Mouse (Mus musculus): ENCODE measurements around the gene Ccnt1.
"Not testable (repeated sequence)": the region's sequence is repeated elsewhere in the genome, so short reads cannot be mapped to it uniquely, and the experiment has no call there.

Gene Ccnt1

DNA sequence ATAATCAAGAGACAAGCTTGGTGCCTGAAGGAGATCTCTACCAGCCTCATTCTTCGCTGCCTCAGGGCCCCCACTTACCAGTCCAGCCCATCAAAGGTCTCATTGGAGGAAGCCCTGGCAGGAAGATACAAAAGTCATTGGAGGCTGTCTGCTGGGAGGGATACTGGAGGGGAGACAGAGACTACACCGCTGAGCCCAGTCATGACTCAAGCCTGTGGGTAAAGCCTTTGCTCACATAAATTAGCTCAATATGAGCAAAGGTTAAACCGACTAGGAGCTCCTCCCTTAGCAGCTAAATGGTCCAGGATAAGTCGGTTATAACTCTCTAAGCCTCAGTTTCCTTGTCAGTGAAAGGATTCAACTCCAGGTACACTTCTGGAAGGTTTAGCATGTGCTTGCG, 24.3 kb upstream of the Ccnt1 start:
- no peak for DNase-seq

DNA sequence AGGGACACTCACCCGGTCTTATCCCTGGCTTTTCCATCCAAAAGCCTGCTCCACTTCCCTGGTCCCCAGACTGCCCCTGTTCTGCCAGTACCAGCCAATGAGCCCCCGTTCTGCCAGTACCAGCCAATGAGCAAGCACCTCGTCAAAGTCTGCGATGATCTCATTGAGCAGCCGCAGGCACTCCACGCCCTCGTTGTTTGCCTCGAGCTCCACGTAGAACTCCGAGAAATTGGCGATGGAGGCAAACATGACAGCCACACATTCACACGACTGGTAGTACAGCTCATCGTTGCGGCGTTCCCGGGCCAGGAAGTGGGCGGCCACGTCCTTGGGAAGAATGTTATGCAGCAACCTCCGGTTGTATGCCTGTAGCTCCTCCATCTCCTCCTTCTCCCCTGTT, 23.5 kb upstream of the Ccnt1 start:
- DNase-seq: no peak

DNA sequence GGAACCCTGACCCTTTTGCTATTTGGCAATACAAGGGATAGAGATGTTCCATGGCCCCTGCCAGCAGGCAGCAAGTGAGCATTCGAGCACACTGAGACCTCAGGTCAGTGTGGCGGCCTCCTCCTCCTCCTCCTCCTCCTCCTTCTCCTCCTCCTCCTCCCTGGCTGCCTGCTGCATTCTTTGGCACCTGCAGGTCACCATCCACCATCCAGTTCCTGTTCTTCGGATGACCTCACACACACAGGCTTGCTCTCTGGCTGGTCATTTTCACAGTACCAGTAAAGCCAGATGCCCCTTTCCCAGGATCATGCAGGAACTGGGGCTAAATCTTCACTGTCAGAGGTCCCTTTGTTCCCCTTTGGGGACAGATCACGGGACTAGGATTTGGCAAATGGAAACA, 20.7 kb upstream of the Ccnt1 start:
- DNase-seq: no peak

DNA sequence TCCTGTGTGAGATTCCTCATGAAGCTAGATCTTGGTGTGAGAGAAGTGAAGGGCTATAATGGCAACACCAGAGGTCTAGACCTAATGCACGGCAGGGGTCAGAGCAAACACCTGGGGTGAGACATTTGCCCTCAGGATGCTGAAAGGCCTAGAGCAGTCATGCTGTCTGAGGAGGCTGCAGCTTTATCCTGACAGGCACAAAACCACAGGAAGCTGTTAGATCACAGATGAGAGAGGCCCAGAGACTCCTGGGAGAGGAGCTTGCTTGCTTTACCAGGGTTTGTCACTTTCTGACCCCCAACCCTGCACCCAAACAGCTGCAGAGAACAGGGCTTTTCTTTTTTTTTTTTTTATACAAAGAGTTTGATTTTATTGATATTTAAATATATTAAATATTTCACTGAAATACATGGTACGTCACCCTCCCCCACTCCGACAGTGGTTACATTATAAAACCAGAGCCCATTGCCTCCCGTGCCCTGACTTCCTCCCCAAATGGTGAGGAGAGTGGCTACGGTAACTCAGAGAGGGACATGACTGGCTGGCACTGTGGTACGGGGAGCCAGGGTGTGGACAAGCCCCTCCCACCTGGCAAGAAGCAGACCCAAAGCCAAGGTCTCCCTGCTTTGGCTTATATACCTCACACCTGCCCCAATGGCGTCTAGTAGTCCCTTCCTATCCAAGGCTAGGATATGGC, 19.1 kb upstream of the Ccnt1 start:
- DNase-seq: no peak

DNA sequence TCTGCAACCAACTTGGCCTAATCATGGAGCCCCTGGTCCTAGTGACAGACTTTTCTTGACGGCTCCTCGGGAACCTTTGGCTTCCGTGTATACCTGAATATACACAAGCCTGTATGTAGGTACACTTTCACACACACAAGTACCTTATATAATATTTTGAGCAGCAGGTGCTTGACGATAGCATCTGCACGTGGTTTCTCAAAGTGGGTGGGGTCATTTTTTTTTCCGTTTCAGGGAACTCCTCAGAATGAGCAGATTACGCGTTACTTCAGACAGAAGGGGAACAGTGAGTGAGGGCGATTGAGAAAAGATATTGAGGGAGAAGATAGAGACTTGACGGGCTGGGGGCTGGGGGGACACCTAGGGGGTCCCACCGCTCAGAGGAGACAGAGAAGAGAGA, 17.0 kb upstream of the Ccnt1 start:
- no peak for DNase-seq

DNA sequence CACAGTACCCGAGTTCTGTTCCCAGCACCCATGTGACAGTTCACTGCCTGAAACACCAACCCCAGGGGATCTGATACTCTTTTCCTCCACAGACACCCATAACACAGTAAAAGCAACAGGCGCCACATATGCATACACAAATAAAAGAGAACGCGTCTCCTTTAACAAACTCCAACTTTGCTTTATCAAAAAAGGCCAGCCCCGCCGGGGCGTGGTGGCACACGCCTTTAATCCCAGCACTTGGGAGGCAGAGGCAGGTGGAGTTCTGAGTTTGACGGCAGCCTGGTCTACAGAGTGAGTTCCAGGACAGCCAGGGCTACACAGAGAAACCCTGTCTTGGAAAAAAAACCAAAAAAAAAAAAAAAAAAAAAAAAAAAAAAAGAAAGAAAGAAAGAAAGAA, 15.4 kb upstream of the Ccnt1 start:
- not testable (repeated sequence) for DNase-seq

DNA sequence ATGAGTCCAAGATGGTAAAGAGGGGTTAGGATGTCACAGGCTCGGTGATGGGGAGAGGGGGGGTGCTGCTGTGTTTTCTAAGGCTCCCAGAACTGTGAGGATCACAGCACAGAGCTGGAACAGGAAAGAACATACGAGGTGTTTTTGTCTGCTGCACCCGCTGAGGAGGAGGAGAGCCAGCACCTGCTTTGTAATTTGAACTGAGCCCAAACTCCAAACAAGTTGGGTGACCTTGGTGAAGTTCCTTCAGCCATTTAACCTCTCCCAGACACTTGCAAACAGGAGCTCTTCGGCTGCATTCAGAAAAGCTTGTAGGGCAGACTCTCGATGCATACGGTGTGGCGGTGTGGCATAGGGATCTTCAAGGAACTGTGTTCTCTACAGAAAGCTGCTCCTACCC, 14.7 kb upstream of the Ccnt1 start:
- no peak for DNase-seq

DNA sequence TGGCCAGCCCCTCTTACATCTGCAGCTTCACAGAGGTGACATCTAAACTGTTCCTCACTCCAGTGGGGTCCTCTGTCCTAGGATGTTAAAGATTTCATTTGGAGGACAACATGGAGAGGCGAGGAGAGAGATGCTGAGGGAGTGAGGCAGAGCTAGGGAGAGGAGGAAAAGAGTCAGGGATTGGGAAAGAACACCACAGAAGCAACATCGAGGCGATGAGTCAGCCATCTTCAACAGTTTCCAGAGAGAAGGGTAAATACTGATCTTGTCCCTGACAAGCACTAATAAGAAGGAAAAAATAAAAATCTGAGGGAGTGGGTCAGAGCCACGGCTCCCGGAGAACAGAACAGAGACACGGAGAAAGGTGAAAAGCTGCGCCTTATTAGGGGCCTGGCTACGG, 12.3 kb upstream of the Ccnt1 start:
- DNase-seq: no peak

DNA sequence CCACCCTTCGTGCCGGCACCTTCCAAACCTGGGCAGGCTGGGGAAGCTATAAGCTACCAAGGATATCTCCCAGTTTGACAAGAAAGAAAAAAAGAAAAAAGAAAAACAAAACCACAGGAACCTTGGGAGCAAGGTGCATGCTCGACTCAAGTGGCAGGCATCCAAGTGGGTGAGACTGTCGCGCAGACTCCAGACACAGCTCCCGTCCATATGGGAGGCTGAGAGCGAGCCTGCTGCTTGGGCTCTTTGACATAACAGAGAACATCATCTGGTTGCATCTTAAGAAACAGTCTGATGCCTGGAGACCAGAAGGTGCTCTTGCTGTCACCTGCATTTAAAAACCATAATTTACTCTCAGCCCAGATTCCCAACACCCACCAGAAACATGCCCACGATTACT, 11.7 kb upstream of the Ccnt1 start:
- DNase-seq: no peak

DNA sequence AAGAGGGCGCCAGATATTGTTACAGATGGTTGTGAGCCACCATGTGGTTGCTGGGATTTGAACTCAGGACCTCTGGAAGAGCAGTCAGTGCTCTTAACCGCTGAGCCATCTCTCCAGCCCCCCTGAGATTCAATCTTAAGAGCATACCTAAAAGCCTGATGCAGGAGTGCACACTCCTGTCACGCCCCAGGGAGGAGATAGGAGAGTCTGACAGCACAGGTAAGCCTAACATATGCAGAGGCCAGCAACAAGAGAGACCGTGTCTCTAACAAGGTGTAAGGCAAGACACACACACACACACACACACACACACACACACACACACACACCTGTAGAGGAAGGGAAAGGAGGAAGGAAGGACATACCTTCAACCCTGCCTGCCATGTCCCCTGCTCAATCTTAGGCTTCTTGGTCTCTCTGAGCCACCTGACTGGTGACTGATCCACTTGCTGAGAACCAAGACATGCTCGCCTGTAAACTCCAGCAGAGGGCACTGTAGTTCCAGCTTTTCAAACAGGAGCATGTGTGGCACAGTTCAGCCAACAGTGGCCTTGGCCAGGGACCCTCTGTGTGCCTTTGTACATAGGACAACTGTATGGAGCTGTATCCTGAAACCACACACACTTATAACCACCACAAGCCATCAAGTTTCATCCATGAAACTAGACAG, 9.2 kb upstream of the Ccnt1 start:
- peak; percentile 25 to 60 for DNase-seq

DNA sequence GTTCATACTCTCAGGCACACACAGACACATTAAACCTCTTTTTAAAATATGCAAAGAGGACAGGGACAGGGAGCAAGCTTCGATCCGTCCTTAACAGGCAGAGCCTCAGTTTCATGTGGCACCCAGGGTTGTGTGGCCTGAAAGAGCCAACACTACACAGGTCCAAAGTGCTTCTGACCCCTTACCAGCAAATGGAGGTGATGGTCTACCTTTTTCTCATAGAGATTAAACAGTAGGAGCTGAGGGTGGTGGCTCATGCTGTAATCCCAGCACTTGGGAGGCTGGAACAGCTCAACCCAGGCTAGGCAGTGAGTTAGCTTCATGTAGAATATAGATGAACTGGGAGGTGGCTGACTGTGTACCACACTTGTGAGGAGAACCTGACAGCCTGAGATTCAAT, 8.6 kb upstream of the Ccnt1 start:
- no peak for DNase-seq

DNA sequence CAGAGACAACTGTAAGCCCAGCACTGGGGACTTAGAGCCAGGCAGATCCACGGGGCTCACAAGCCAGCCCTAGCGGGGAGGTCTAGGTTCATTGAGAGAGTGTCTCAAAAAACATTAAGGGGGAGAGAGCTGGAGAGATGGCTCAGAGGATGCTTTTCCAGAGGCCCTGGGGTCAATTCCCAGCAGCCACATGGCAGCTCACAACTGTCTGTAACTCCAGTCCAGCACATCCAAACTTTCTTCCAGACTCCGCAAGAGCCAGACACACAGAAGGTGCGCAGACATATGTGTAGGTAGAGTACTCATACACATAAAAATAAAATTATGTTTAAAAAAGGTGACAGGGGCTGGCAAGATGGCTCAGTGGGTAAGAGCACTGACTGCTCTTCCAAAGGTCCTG, 2.6 kb upstream of the Ccnt1 start:
- DNase-seq: no peak

DNA sequence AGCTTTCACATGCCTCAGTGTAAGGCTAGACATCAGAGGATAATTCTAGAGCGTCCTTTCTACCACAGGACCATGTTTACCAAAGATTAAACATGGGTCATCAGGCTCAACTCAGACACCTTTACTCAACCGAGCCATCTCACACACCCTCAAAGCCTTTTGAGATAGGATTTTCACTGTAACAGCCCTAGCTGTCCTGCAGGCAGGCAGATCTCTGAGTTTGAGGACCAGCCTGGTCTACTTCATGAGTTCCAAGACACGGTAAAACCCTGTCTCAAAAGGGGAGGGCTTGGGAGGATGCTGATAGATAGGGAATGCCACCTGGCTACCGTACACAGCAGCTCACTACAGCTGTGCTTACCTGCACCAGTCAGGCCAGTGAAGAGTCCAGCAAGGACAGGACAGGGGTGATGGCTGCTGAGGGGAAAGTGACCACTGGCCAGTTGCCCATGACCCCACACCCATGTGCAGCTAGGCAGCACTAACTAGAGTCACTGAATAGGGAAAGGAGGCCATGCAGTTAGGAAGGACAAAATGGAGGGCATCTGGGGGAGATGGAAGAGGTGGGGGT, 843 bp downstream of the Ccnt1 start:
- DNase-seq: no peak

DNA sequence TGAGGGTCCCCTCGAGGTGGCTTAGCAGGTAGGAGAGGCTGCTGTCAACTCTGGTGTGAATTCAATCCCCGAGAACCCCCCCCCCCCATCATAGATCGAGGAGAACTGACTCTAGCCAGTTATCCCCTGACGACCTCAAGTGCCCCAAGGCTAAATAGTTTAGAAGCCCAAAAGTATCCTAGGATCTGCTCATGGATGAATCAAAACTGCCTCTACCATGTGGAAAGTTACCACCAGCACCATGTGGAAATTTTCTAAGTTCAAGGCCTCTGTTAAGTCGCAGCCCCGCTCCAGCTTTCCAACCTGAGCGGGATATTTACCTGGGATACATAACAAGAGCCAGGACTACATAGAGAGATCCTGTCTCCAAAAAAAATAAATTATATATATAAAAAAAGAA, 1.5 kb downstream of the Ccnt1 start:
- no peak for DNase-seq

DNA sequence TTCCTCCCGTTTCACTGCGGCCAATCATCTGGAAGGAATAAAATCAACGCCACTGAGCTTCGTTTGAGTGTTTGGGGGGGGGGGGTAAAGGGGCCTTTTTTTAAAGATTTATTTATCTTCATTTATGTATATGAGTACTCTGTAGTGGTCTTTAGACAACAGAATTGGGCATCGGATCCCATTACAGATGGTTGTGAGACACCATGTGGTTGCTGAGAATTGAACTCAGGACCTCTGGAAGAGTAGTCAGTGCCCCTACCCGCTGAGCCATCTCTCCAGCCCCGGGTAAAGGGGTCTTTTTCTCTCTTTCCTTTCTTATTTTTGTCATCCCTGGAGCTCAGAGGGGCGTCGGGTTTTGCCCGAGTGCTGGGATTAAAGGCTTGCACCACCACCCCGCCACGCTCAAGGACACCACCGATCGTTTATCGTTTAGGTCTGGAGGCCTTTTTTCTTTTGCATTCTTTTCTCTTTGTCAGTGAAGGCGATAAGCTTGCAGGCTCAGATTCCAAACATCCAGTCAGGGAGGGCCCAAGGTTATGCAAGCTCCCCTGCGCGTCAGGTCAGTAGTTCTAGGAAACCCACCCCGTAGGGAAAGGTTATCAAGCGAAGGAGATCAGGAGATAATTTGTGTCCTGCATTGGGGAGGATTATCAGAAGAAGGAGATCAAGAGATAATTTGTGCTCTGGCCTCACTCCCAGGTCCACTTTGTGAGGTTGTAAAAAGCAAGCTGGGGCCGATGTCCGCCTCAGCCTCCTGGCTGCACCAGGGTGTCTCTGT, 2.3 kb downstream of the Ccnt1 start:
- peak in 1 of 2 experiments; percentile 6 for DNase-seq

DNA sequence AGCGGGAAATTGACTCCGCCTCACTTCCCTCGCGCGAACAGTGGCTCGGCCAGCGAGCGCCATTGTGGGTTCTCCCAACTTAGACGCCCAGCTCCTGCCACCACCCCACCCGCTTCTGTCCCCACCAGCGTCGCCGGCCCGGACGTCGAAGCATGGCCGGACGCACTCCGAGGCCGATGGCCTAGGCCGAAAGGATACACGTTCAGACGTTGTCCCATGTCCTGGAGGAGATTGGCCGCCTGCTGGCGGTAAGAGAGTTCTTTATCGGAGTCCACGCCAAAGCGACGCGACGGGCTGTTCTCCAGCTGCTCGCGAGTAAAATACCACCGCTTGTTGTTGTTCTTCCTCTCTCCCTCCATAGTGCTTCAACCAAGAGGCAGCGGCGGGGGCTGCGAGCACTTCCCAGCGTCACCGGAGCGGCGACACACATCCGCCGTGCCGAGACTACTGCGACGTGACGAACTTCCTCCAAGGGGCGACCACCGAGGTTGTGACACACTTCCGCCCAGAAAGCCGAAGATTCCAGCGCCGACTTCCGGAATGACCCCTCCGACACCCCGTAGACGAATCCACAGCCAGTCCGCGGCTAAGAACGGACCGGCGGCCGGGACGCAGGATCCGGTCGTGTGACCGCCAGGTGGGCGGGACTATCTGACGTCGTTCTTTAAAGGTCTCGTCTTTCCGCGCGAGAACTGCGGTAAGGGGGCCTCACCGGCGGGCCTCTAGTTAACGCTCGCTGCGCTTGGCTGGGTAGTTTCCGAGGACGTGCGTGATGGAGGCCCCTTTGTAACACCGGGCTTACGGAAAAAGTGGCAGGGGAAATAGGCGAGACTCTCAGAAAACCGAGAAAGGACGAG, 3.2 kb downstream of the Ccnt1 start:
- DNase-seq: peak; percentile 99

DNA sequence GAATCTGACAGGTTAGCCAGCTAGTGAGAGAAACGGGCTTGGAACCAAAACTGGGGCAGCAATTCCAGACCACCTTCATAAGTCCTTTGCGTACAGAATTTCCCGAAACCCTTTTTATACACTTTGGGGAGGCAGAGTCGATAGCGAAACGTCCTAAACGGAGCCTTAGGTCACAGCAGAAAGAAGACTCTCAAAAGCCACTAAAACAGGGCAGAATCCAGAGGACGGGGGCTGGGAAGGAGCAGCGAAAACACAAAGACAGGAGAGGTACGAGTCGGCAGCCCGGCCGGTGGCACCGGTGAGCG, 3.8 kb downstream of the Ccnt1 start:
- no peak for DNase-seq

DNA sequence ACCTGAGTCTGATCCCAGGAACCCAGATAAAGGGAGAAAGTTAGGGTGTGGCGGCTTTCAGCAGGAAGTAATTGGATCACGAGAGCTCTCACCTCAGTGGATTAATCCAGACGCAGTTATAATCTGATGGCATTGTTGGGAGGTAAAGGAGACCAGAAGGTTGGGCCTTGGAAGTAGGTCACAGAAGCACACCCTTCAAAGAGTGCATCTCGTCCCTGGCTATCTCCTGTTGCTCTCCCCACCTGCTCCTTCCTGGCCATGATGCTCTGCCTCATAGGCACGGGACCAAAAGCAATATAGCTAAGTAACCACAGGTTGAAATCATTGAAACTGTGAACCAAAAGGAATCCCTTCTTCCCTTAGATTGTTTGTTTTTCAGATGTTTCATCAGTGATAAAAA, 13.5 kb downstream of the Ccnt1 start:
- no peak for DNase-seq

DNA sequence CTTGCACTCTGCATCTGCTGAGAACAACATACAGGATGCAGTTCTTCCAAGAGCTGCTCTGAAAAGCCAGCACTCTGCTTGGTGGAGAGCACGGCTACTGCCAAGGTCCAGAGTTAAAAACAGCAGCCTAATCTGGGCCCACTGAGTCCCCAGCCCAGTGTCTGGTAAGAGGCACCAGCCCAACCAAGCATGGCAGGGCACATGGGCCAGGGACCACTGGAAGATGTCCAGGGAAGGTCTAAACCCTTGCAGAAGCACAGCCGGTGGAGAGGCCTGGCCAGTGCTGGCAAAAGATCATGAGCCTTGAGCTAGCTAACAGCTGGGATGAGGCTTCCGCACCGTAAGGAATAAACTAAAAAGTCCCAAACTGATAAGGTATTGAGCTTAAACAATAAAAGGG, 14.8 kb downstream of the Ccnt1 start:
- DNase-seq: no peak

DNA sequence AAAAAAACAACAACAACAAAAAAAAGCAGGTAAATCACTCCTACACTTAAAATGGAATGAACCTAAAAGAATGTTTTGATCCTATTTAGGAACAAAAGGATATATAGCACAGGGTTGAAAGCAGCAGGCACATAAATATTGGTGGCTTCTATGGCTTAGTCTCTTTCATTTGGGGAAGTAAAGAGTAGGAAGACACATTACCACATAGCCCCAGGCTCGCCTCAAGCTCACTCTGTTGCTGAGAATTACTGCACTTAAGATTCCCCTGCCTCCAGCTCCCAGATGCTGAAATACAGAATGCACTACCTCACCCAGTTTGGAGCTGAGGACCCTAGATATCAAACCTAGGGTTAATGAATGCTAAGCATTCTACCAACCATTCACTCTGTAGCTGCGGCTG, 18.0 kb downstream of the Ccnt1 start:
- no peak for DNase-seq

DNA sequence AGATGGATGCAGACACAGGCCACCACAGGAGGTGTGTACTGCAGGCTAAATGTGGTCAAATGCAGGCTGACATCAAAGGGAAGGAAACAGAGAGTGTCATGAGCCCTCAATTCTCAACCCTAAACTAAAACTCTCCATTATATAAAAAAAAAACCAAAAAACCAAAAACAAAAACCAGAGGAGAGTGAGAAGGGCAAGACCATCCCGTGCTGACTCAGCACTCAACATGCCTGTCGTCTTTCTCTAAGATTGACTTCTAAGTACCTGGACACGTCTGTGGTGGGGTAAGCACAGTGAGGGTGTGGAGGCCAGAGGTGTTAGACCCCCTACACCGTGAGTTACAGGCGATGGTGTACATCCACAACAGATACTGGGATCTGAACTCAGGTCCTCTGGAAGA, 23.9 kb downstream of the Ccnt1 start:
- DNase-seq: no peak

DNA sequence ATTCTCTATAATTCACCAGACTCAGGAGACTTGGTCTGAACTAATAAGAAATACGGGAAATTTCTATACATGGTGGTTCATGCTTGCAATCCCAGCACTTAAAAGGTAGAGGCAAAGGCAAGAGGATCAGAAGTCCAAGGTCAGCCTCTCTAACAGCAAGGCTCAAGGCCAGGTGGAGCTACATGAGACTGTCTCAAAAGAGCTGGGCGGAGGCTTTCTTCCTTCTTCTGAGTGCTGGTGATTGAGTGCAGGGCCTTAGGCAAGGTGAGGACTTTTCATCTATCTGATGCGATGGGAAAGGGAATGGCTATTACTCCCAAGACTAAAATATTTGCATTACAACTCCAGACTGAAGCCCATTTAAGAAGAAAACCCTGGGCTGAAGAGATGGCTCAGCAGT, 25.6 kb downstream of the Ccnt1 start:
- no peak for DNase-seq

DNA sequence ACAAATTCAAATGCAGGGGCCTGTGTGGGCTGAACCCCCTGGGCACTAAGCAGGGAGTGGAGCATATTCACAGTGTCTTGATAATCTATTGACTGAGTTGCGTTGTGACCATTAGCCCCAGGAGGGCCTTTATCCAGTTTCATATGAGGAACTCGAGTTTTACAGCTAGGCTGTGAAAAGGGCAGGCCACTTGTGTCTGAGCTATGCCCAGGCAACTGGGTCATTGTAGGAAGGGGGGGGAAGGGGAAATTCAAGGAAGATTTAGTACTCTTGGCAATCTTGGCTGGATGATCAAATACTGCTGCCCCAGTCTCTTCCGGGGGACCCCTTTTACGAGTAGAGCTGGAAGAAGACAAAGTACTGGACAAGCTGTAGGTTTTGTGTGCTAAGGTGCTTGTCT, 27.4 kb downstream of the Ccnt1 start:
- DNase-seq: no peak

All from spleen, adult 18-20 months (tissue).